Mouse (Mus musculus): ENCODE data around the gene Mta2.
"Not testable (repeated sequence)": the region's sequence is repeated elsewhere in the genome, so short reads cannot be mapped to it uniquely, and the experiment has no call there.

Gene Mta2

DNA sequence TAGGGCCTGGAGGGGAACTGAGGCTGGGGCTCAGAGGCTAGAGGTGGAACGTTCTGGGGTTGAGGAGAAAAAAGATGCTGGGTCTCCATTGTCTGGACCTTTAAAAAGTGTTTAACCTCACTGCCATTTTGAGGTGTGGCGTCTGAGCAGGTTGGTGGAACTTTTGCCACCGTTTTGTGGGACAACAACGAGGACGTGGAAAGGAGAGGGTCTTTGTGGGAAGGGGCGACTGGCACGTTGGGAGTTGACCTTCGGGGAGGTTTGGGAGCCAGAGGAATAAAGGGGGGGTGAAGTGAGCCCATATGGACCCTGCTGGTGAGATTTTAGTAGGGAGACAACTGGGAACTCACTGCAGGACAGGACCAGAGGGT is 25.7 kb downstream of the Mta2 start:
- DNase-seq (ENCODE audit: low read depth, low spot score): no peak

DNA sequence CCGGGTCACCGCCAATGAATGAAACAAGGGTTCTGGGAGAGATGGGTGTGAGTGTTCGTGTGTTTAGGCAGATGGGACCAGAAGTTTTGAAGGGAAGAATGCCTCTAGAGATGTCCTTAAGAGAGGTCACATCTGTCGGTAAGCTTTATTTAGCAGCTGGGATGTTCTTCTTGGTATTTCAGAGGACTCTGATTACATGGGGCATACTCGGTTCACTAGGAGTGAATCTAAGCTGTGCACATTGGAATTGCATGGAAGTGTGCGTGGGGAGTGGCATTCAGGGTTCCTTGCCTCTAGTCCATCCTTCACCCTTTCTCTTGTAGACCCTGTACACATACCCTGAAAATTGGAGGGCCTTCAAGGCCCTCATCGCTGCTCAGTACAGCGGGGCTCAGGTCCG is 26.2 kb downstream of the Mta2 start:
- DNase-seq (ENCODE audit: low read depth, low spot score): no peak

- not testable (repeated sequence) for DNase-seq (ENCODE audit: low read depth, low spot score)
Observed at GRCm38 (mm10) chr19:8972491-8972890, 30.8 kb downstream of the Mta2 start.

GRCm38 (mm10) chr19:8974638-8975037 is 33.0 kb downstream of the Mta2 start:
- no peak for DNase-seq (ENCODE audit: low read depth, low spot score)

DNA sequence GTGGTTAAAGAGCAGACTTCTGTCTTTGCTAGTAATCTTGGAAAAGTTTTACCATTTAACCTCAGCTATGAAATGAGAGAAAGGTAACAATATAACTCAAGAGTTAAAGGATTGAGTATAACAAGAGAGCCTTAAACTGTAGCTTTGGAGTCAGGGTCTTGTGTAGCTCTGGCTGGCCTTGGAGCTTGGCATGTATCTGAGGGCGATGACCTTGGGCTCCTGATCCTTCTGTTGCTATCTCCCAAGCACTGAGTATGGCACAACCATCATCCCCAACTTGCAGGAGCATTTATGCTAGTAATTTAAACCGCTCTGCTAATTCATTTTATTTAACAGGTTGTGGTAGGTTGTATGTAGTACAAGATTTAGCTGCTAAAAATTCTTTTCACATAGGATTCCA is 33.8 kb downstream of the Mta2 start:
- DNase-seq (ENCODE audit: low read depth, low spot score): no peak

GRCm38 (mm10) chr19:8976535-8976934 is 34.9 kb downstream of the Mta2 start:
- no peak for DNase-seq (ENCODE audit: low read depth, low spot score)

DNA sequence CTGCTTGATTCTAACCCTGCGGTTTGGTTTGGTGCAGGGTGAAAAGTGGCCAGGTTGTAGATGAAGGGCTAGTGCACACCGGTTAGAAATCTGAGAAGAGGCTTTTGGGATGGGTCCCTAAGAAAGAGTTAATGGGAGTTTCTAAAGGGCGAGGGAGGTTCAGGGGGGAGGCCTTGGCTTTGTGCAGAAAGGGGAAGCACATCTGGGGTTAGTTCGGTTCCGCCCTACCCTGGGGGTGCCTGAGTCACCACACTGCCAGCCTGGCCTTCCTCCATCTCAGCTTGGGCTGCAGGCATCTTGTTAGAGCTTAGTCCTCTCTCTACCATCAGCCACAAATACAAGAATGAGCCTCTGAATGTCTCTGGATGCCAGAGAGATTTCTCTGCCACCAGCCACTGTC is 39.1 kb downstream of the Mta2 start:
- DNase-seq (ENCODE audit: low read depth, low spot score): no peak

DNA sequence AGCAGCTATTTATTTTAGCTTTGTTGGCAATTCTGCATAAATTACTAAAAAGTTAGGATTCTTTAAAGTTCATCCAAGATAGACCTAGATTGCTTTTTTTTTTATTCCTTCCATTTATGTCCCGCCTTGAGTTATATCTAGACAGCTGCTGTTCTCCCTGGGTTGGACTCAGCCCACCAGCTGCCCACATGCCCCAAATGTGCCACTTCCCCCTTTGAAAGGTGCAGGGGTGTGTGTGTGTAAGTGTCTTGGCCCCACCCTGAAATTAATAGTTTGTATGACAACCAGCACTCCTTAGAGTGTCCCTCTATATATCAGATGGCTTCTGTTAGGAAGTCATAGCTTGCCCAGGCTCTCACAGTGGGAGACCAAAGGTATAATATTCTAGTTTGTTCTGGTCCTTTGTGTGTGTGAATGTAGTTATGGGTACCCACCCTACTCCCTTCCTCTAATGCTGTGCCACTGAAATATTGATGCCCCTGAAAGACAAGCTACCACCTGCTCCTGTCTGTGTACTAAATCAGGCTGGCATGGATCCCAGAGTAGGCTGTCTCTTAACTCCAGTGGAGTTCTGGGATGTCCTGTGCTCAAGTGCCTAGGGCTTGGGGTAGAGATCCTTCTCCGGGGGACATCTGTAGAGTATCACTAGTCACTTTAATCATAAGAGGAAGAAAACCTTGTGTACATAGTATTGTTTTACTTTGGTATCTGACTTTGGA is 39.9 kb downstream of the Mta2 start:
- no peak for DNase-seq (ENCODE audit: low read depth, low spot score)

DNA sequence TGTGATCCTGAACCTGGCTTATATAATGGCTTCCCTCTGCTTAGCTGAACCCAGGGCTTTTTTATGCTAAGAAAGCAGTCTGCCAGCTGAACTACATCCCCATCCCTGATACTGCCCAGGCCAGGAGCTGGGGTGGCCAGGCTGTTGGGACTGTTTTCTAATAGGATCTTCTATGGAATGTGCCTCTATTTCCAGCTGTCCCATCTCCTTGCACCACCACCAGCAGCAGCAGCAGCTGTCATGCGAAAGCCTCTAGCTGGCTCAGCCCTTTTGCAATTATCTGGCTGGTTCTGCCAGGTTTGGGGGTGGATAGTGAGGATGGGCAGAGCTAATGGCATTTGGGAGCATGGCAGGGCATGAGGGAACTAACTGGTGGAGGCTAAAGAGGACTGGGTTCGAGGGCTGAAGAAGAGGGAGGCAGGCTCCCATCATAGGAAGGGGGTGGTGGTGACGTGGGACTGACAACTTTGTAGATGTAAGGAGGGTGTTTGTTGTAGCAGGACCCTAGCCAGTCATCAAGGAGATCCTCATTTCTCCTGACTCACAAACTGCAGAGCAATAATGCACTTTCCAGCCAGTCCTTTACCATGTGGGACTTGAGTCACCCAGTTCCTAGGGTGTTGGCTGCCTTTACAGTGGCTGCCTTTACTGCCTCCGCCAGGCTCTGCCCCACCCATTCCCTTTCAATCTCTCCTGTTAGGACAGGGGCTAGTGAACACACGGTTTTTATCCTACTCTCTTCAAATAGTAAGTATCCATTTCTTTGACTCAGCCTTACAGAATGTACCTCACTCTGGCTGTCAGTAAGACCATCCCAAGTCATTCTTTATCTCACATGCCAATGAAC is 40.9 kb downstream of the Mta2 start:
- DNase-seq (ENCODE audit: low read depth, low spot score): no peak

- no peak for DNase-seq (ENCODE audit: low read depth, low spot score)
Observed at GRCm38 (mm10) chr19:8983150-8983650, 41.5 kb downstream of the Mta2 start.

- DNase-seq (ENCODE audit: low read depth, low spot score): no peak
Observed at GRCm38 (mm10) chr19:8984255-8984868, 42.7 kb downstream of the Mta2 start.

GRCm38 (mm10) chr19:8985891-8986290 is 44.2 kb downstream of the Mta2 start:
- DNase-seq (ENCODE audit: low read depth, low spot score): no peak

DNA sequence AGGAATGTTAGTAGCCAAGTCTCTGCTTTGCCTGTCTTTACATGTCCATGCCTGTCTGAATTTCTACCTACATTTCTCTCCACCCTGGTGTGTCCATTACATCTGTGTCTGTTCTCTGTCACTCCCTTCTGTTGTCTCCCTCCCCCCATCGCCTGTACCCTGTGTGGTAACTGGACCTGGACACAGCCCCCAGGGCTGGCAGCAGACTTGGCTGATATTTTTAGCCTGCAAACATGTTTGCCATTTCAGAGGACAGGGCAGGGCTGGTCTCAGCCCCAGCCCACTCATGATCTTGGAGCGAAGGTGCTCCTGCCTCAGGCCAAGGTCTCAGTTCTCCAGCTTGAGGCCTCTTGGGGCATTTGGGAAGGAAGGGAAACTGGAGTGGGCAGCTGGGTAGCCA is 46.1 kb downstream of the Mta2 start:
- no peak for DNase-seq (ENCODE audit: low read depth, low spot score)

DNA sequence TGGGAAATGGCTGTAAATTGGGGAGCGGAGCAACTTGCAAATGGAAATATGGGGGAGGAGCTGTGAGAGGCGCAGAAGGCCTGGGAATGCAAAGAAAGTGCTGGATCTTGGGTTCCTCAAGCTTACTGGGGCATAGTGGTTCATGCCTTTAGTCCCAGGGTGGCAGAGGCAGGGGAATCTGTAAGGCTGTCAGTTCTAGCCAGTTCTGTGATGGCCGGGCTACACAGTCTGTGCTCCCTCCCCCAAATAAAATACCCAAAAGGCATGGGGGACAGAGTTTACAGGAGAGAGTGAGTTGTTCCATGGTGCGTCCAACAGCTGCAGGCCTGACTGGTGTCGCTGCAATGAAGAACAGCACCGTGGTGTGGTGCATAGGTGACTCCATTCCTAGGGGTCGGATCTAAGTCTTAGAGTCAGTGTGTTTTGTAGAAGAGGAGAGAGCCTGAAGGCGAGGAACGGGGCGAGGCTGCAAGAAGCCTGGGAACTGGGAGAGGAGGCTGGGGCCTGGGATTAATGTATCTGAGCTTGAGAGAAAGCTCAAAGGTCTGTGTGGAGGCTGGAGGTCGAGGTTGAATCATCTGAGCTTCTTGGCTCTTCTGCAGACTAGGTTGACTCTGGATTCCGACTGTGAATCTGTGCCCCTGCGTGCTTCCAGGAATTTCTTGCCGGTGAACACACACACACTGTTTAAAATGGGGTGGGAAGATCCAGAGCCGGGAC is 46.8 kb downstream of the Mta2 start:
- no peak for DNase-seq (ENCODE audit: low read depth, low spot score)

DNA sequence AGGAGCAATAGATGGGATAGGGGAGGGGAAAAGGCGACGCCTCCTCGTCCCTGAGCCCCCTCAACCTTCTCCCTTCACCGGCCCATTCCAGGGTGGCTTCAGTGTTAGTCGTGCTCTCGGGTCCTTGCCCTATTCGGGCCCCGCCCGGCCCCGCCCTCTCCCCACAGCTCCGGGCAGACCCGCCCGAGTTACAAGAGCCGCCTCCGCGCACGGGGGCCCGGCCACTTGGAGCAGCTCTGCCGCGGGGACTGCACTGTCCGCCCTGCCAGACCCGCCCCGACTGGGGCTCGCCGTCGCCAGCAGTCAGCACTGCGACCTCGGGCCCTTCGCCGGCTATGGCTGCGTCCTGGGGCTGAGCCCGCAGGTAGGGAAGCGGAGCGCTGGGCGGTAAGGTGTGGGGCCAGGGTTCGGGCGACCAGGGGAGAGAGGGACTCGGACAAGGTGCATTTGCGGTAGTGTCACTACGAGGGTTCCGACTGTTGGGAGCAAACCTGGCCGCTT is 47.4 kb downstream of the Mta2 start, which contains the start of gene Ahnak:
Gene Ahnak (plus strand): TSS at position 219 of the 501 bp plus-strand sequence.
- DNase-seq (ENCODE audit: low read depth, low spot score): no peak

DNA sequence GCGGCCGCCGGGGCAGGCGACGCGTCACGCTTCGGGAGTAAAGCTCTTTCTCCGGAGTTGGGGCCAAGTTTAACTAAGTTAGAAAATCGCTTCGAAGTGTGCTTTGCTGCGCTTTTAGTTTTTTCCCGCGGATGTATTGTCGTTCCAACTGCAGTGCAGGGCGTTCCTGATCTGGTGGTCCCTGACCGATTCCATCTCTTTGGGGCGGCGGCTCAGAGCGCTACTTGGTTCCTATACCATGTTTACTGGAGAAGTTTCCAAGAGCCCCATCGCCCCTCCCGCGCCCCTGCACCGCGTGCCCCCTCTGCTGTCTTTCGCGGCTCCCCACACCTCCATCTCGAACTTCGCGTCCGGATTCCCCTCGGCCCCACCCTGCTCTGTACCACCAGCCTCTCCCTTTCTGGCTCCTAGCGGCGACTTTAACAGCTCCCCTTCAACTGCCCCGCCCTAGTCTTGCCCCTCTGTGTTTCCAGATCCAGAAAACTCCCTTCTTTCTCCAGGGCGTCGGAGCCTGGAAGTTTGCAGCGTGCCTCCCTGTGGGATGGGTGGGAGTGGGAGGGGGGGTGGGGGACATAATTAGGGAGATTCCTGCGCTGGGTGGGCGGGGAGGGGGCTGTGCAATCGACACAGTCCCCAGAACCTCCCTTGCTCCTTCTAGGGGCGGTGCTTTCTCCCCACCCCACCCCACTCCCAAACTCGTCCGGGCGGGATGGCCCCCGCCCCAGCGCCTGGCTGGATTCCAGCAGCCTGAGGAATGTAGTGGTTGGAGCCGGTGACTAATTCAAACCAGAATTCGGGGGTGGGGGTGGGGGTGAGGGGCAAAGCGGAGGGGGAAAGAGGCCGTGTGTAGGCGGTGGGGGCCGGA is 48.1 kb downstream of the Mta2 start:
- no peak for DNase-seq (ENCODE audit: low read depth, low spot score)

- DNase-seq (ENCODE audit: low read depth, low spot score): no peak
Observed at GRCm38 (mm10) chr19:8990432-8991102, 48.9 kb downstream of the Mta2 start.

DNA sequence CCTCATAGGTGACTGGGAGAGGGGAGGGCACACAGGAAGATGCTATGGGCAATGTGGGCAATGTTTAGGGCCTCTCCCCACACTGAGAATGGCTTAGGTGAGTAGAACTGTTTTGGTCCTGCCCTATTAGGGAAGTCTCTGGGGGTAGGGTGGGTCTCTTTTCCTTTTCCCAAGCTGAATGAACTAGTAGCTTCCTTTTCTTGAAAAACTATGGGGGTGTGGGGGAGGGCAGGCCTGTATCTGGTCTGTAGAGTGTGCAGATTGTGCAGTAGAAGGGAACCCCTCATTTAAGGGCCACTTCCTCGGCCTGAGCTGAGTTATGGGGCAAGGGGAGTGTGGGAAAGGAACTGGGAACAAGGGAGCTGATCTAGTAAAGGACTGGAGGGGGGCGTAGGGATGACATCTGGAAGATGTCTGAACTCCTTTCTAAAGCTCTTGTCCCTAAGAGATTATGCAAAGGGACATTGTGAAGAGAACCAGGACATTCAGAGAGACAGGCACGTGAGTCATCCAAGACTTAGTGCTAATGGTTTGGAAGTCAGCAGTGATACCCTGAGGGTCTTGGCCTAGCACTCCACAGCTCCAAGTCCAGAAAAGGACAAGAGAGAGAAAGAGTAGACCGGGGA is 49.7 kb downstream of the Mta2 start:
- DNase-seq (ENCODE audit: low read depth, low spot score): no peak
